Mouse (Mus musculus) small intestine, adult 2 months (tissue): ENCODE measurements around the gene Ell3.

Source experiments
- CTCF ChIP-seq: fragments of 200-500 bp; IDR thresholded peaks from 2 replicates; pipeline ENCODE4 v1.5.1; 2012; ENCODE audit warnings: low read depth, mild to moderate bottlenecking, control low read depth, inconsistent platforms, low read length, moderate library complexity, mixed read lengths; ENCODE audit not compliant: insufficient replicate concordance, insufficient read length; ENCODE audit errors: extremely low read depth
- POLR2A ChIP-seq: fragments of 200-500 bp; IDR thresholded peaks from 2 replicates; pipeline ENCODE4 v1.6.1; 2012; ENCODE audit warnings: low read depth, mild to moderate bottlenecking, control low read depth, inconsistent platforms, low read length, moderate library complexity

GRCm38 (mm10) chr2:121408160-121408559 is 35.9 kb downstream of the Ell3 start:
- TF ChIP-seq CTCF (peak; percentile 35; the same call in 1 of the 2 replicates), POLR2A (no peak)
